Mouse (Mus musculus): ENCODE data around the gene Thsd7a.

DNA sequence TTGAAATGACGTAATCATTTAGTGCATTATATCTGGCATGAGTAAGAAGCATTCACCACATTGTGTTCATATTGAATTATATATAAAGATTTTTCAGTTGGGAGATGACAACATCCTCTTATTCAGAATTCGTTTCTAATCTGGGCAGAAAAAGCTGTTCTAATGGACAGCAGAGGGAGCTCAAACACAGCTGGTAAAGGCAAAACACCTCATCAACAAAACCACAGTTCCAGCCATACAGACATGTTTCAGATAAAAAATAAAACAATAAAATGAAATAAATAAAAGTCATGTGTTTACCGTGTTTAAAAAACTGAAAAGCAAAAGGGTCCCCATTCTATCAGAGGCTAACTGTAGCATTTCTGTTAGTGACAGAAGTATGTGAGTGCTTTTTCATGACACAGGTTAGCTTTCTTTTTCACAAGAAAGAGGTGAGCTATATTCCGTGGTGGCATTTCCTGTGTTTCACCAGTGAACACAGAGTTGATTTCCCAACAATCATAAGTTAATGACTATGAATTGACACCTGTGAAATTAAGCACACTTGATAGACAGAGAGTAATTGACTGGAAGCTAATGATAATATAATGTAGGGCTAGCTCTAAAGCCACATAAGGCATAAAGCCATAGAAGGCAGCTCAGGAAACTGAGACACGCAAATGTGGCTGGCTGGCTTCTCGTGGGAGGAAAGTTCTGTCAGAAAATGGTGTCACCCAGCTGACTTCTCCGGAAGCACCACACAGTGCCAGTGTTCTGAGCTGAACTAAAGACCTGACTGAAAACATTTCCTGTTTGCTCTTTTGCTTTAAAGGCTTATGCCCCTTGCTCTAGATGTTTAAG lies 433.9 kb downstream of the Thsd7a start:
- TF ChIP-seq POLR2A (IDR thresholded peaks at IDR 0.05; ENCODE audit: low read depth, low read length) (no peak), EP300 (IDR thresholded peaks at IDR 0.05; ENCODE audit: low read length) (no peak), HCFC1 (IDR thresholded peaks at IDR 0.05; ENCODE audit: low read depth, low read length) (no peak), NELFE (IDR thresholded peaks at IDR 0.05; ENCODE audit: low read depth, low read length) (no peak), ZC3H11A (IDR thresholded peaks at IDR 0.05; ENCODE audit: low read depth, low read length) (no peak; the same call in 1 of the 2 replicates), CTCF (conservative IDR thresholded peaks at IDR 0.05 in 1 of 2, IDR thresholded peaks at IDR 0.05 in 1 of 2; ENCODE audit: low read depth in 2 of 2, low read length in 2 of 2) (peak; percentile 29 to 79; a peak in 2 of 4 replicates)
